Mouse (Mus musculus) liver, postnatal 0 days (tissue): ENCODE results near the gene Rdh5. TPM values are rescaled to one million over a fixed set of nuclear protein-coding genes. Genes with fewer than 3 reads are reported as not detected.

Experiments used
- ATAC-seq: fragments of 200-750 bp; cut with Nextera tagmentation; 2 replicates; pipeline ENCODE4 v1.8.0; 2017; ENCODE audit warnings: mild to moderate bottlenecking, moderate library complexity
- DNase-seq: peaks from one replicate; pipeline ENCODE4 v3.0.0-alpha.2; 2016
- H3K27ac ChIP-seq: fragments of 300-500 bp; sonication (generic); 2 replicates; pipeline ENCODE4 v1.5.1; 2014; ENCODE audit warnings: antibody characterized with exemption, moderate library complexity, mild to moderate bottlenecking, low read depth
- H3K27me3 ChIP-seq: fragments of 300-500 bp; sonication (generic); 2 replicates; pipeline ENCODE4 v1.6.1; 2014; ENCODE audit warnings: low read length, control low read depth, mixed read lengths; ENCODE audit not compliant: insufficient read depth
- H3K36me3 ChIP-seq: fragments of 300-500 bp; sonication (generic); replicated peaks from 2 replicates; pipeline ENCODE4 v1.6.1; 2014; ENCODE audit warnings: mild to moderate bottlenecking, control low read depth, low read length, moderate library complexity, mixed read lengths; ENCODE audit not compliant: insufficient read depth
- H3K4me1 ChIP-seq: fragments of 300-500 bp; sonication (generic); 2 replicates; pipeline ENCODE4 v1.6.1; 2014; ENCODE audit warnings: antibody characterized with exemption, mild to moderate bottlenecking, control low read depth; ENCODE audit not compliant: insufficient read depth
- H3K4me2 ChIP-seq: fragments of 300-500 bp; sonication (generic); 2 replicates; pipeline ENCODE4 v1.6.1; 2014; ENCODE audit warnings: low read depth, mild to moderate bottlenecking, low read length, moderate library complexity, mixed read lengths
- H3K4me3 ChIP-seq: fragments of 300-500 bp; sonication (generic); 2 replicates; pipeline ENCODE4 v1.5.1; 2014; ENCODE audit warnings: low read depth, low read length
- H3K9ac ChIP-seq: fragments of 300-500 bp; sonication (generic); replicated peaks from 2 replicates; pipeline ENCODE4 v1.6.1; 2014; ENCODE audit warnings: mild to moderate bottlenecking, moderate library complexity
- H3K9me3 ChIP-seq: fragments of 300-500 bp; sonication (generic); 2 replicates; pipeline ENCODE4 v1.6.1; 2016; ENCODE audit warnings: mild to moderate bottlenecking, control low read depth, low read length, mixed read lengths
- CTCF ChIP-seq: sonication (generic); IDR thresholded peaks from 2 replicates; pipeline ENCODE4 v1.5.1; 2016; ENCODE audit warnings: antibody characterized with exemption, low read depth
- EP300 ChIP-seq: IDR thresholded peaks from 2 replicates; pipeline ENCODE4 v1.6.1; 2016; ENCODE audit warnings: antibody characterized with exemption, low read depth, mild to moderate bottlenecking
- WGBS: fragments of 180-500 bp; shearing (Covaris S2); extraction: QIAGEN DNeasy Blood & Tissue Kit; methylation state at CpG from one replicate; pipeline ENCODE4 v1.1.7; 2014; ENCODE audit not compliant: insufficient replicate concordance; 5-methylcytosine and 5-hydroxymethylcytosine counted together
- polyA plus RNA-seq: library from polyadenylated mRNA; unstranded; fragments of >200 nt; fragmentation: Nextera tagmentation; extraction: Ambion mirVana; gene quantifications from 2 replicates; pipeline ENCODE4 v1.2.1, GENCODE M21; 2015

Gene Rdh5
- polyA plus RNA-seq, 1 experiment from 2014 or later: 63.1 TPM

DNA sequence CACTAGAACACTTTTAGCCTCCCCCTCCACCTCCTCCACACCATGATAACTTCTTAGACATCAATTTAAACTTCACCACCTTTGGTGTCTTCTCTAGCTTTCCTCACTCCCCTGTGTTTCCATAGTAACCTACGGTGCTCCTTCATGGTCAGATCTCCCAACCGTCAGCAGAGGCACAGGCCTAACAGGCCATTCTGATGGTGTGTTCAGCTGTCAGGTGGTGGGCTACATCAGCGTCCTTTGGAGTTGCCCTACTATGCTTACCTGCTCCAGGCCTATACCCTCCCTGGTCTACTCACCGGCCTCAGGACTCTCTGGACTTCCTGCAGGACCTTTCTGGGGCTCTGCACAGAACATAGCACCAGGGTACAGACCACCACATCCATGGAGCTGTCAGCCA, 37.5 kb upstream of the Rdh5 start:
- Histone ChIP-seq H3K9me3 (no peaks in the 10 kb centered on the region), H3K4me1 (peaks cover 6% of the 10 kb centered on the region), H3K36me3 (no peaks in the 10 kb centered on the region), H3K4me2 (no peak overlapping the region), H3K9ac (no peak overlapping the region), H3K4me3 (no peak overlapping the region), H3K27me3 (peaks cover 10% of the 10 kb centered on the region), H3K27ac (no peak overlapping the region)
- no peak for TF ChIP-seq CTCF
- TF ChIP-seq EP300: no peak
- no peak for ATAC-seq
- DNase-seq: no peak
- WGBS: 79% methylated on average over 4 of the region's 4 CpGs

GRCm38 (mm10) chr10:128958340-128958739, 35.7 kb upstream of the Rdh5 start:
- peaks cover 6% of the 10 kb centered on the region for H3K4me1 ChIP-seq
- no peak for TF ChIP-seq CTCF
- no peak for TF ChIP-seq EP300
- H3K27ac ChIP-seq: no peak overlapping the region
- ATAC-seq: no peak
- DNase-seq: no peak
- H3K9me3 ChIP-seq: no peaks in the 10 kb centered on the region
- H3K36me3 ChIP-seq: no peaks in the 10 kb centered on the region
- H3K27me3 ChIP-seq: peaks cover 10% of the 10 kb centered on the region
- H3K4me3 ChIP-seq: no peak overlapping the region
- no peak overlapping the region for H3K4me2 ChIP-seq
- no peak overlapping the region for H3K9ac ChIP-seq
- 67% methylated on average over 10 of the region's 10 CpGs for WGBS

- no peaks in the 10 kb centered on the region for H3K36me3 ChIP-seq
- WGBS: 52% methylated on average over 15 of the region's 16 CpGs
- H3K4me1 ChIP-seq: no peaks in the 10 kb centered on the region
- no peak overlapping the region for H3K4me2 ChIP-seq
- H3K27me3 ChIP-seq: no peaks in the 10 kb centered on the region
- no peaks in the 10 kb centered on the region for H3K9me3 ChIP-seq
- no peak overlapping the region for H3K9ac ChIP-seq
- no peak overlapping the region for H3K27ac ChIP-seq
- no peak overlapping the region for H3K4me3 ChIP-seq
- no peak for ATAC-seq
- no peak for DNase-seq
- TF ChIP-seq CTCF (no peak), EP300 (no peak)
These were observed 27.7 kb upstream of the Rdh5 start for GRCm38 (mm10) chr10:128950208-128950887.

GRCm38 (mm10) chr10:128947496-128947895, 24.8 kb upstream of the Rdh5 start:
- TF ChIP-seq EP300 (no peak), CTCF (no peak)

DNA sequence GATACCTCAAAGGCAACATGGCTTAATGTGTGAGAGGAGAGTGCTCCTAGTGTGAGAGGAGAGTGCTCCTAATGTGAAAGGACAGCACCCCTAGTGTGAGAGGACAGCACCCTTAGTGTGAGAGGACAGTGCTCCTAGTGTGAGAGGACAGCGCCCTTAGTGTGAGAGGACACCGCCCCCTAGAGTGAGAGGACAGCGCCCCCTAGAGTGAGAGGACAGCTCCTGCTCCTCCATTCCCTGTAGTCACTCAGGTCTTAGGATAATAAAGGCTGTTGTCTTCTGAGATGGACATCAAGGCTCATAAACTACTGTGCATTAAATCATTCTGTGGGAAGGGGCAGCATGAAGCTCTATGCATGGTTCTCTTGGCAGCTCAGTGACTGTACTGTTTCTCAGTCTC, 23.0 kb upstream of the Rdh5 start:
- Histone ChIP-seq H3K9me3 (no peaks in the 10 kb centered on the region), H3K9ac (no peak overlapping the region), H3K27me3 (0 out of 2 replicates have a peak, but pooled peaks cover 3% of the 10 kb centered on the region), H3K36me3 (no peaks in the 10 kb centered on the region), H3K4me2 (no peak overlapping the region), H3K27ac (no peak overlapping the region), H3K4me1 (no peaks in the 10 kb centered on the region), H3K4me3 (no peak overlapping the region)
- TF ChIP-seq CTCF (peak; percentile 77), EP300 (no peak)
- ATAC-seq (peak; percentile 58), DNase-seq (peak; percentile 54)
- WGBS: 30% methylated on average over 3 of the region's 3 CpGs

More at GRCm38 (mm10) chr10:128947496-128947895, 24.8 kb upstream of the Rdh5 start:
- Histone ChIP-seq H3K27me3 (no peaks in the 10 kb centered on the region), H3K4me1 (no peaks in the 10 kb centered on the region), H3K4me3 (no peak overlapping the region), H3K9ac (no peak overlapping the region), H3K9me3 (no peaks in the 10 kb centered on the region), H3K36me3 (no peaks in the 10 kb centered on the region), H3K27ac (no peak overlapping the region), H3K4me2 (no peak overlapping the region)
- WGBS: 82% methylated on average over 4 of the region's 4 CpGs
- no peak for ATAC-seq
- DNase-seq: no peak

GRCm38 (mm10) chr10:128940475-128941061, 17.9 kb upstream of the Rdh5 start:
- ATAC-seq (no peak), DNase-seq (no peak)
- H3K36me3 ChIP-seq: no peaks in the 10 kb centered on the region
- no peak overlapping the region for H3K9ac ChIP-seq
- 65% methylated on average over 10 of the region's 10 CpGs for WGBS
- no peak overlapping the region for H3K27ac ChIP-seq
- H3K9me3 ChIP-seq: no peaks in the 10 kb centered on the region
- H3K4me3 ChIP-seq: no peak overlapping the region
- no peaks in the 10 kb centered on the region for H3K4me1 ChIP-seq
- H3K4me2 ChIP-seq: no peak overlapping the region
- H3K27me3 ChIP-seq: peaks cover 14% of the 10 kb centered on the region; the same call in 1 of the 2 replicates
- TF ChIP-seq EP300: no peak
- TF ChIP-seq CTCF: no peak
